Mouse (Mus musculus): Measurements from ENCODE around the gene Mrps25.

DNA sequence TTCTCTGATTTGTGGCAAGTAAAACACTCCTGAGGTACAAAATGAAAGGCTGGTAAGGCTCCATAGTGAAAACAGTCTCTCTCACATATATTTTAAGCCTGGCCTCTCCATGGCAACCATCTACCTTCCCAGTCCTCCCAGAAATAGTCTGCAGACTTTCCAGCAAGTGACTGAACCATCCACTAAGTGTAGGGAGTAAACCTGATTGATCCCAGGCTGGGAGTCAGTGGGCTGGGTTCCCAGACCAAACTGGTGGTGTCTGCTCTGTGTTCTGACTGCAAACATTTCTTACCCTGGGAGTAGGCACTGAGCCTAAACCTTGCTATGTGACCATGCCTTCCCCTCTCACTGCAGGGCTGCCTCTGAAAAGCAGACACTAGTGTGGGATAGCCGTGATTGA, 41.1 kb upstream of the Mrps25 start:
- TF ChIP-seq POLR2A (IDR thresholded peaks at IDR 0.05; ENCODE audit: low read depth, low read length) (no peak), CTCF (IDR thresholded peaks at IDR 0.05; ENCODE audit: borderline replicate concordance, insufficient read depth, low read length) (no peak)
